Mouse (Mus musculus) left cerebral cortex, postnatal 36 days (tissue): ENCODE measurements around the gene Acer1. TPM values are rescaled to one million over a fixed set of nuclear protein-coding genes. Genes with fewer than 3 reads are reported as not detected.

Source experiments
- DNase-seq, 2 experiments: peaks; one replicate each; pipeline ENCODE4 v3.0.0; 2021 to 2022; ENCODE audit warnings: low spot score in 2 of 2, mixed read lengths in 1 of 2
- intact Hi-C: fragments of 180-260 bp; cut with DNase I; formaldehyde crosslinking; loops from one replicate; pipeline ENCODE4 v1.15.1; 2025
- total RNA-seq, 2 experiments: library from RNA; stranded (reverse); gene quantifications; 2 replicates each; pipeline ENCODE4 v1.2.3; 2021

Gene Acer1
- total RNA-seq, 2 experiments from 2014 or later: not detected

GRCm38 (mm10) chr17:56962642-56963405 lies 19.1 kb downstream of the Acer1 start:
- intact Hi-C loops: no loop called here
- no peak for DNase-seq

- intact Hi-C loops: no loop called here
- no peak for DNase-seq
Observed at GRCm38 (mm10) chr17:56961880-56962279, 20.0 kb downstream of the Acer1 start.

GRCm38 (mm10) chr17:56958667-56959066 lies 23.3 kb downstream of the Acer1 start:
- DNase-seq: no peak
- intact Hi-C loops: no loop called here

GRCm38 (mm10) chr17:56957763-56958429 lies 24.0 kb downstream of the Acer1 start:
- no peak for DNase-seq
- intact Hi-C loops: no loop called here

- intact Hi-C loops: no loop called here
- no peak for DNase-seq
Observed at GRCm38 (mm10) chr17:56954871-56955270, 27.1 kb downstream of the Acer1 start.

GRCm38 (mm10) chr17:56952639-56953038 lies 29.3 kb downstream of the Acer1 start:
- intact Hi-C loops: no loop called here

GRCm38 (mm10) chr17:56950915-56951314 lies 31.0 kb downstream of the Acer1 start:
- DNase-seq: no peak

More at GRCm38 (mm10) chr17:56952639-56953038, 29.3 kb downstream of the Acer1 start:
- no peak for DNase-seq

GRCm38 (mm10) chr17:56938751-56939150 lies 43.2 kb downstream of the Acer1 start:
- intact Hi-C loops: loop anchor here (5.0 kb wide), 1 partner anchor 41 kb away; no protein-coding TSS in a partner anchor
- no peak for DNase-seq

More at GRCm38 (mm10) chr17:56950915-56951314, 31.0 kb downstream of the Acer1 start:
- intact Hi-C loops: no loop called here

GRCm38 (mm10) chr17:56936731-56937130 lies 45.2 kb downstream of the Acer1 start:
- DNase-seq: no peak
- intact Hi-C loops: loop anchor here (5.0 kb wide), 1 partner anchor 39 kb away; no protein-coding TSS in a partner anchor

- intact Hi-C loops: loop anchor here (5.0 kb wide), 1 partner anchor 38 kb away; no protein-coding TSS in a partner anchor
- peak; percentile 99 to 100 for DNase-seq
Observed at GRCm38 (mm10) chr17:56935363-56936131, 46.4 kb downstream of the Acer1 start, which contains the start of gene Mllt1. TSS of gene Mllt1 (minus strand) at chr17:56935415.

GRCm38 (mm10) chr17:56934545-56935330 lies 47.2 kb downstream of the Acer1 start:
- DNase-seq: peak in 1 of 2 experiments; percentile 16
- intact Hi-C loops: loop anchor here (5.0 kb wide), 1 partner anchor 37 kb away; no protein-coding TSS in a partner anchor

GRCm38 (mm10) chr17:56933395-56933794 lies 48.5 kb downstream of the Acer1 start:
- no peak for DNase-seq
- intact Hi-C loops: no loop called here

GRCm38 (mm10) chr17:56930026-56930425 lies 51.9 kb downstream of the Acer1 start:
- DNase-seq: no peak
- intact Hi-C loops: no loop called here

- intact Hi-C loops: no loop called here
- no peak for DNase-seq
Observed at GRCm38 (mm10) chr17:56929530-56929929, 52.4 kb downstream of the Acer1 start.

- intact Hi-C loops: no loop called here
- DNase-seq: no peak
Observed at GRCm38 (mm10) chr17:56929101-56929500, 52.8 kb downstream of the Acer1 start.

GRCm38 (mm10) chr17:56925998-56926397 lies 55.9 kb downstream of the Acer1 start:
- no peak for DNase-seq
- intact Hi-C loops: no loop called here

- no peak for DNase-seq
- intact Hi-C loops: no loop called here
Observed at GRCm38 (mm10) chr17:56919725-56920124, 62.2 kb downstream of the Acer1 start.

GRCm38 (mm10) chr17:56917166-56917565 lies 64.8 kb downstream of the Acer1 start:
- intact Hi-C loops: no loop called here
- no peak for DNase-seq

GRCm38 (mm10) chr17:56913444-56913843 lies 68.5 kb downstream of the Acer1 start:
- no peak for DNase-seq

More at GRCm38 (mm10) chr17:56913444-56913843, 68.5 kb downstream of the Acer1 start:
- intact Hi-C loops: no loop called here
